Mouse (Mus musculus) limb, embryonic 10.5 days (tissue): ENCODE results near the gene Ccl28. TPM values are rescaled to one million over a fixed set of nuclear protein-coding genes. Genes with fewer than 3 reads are reported as not detected.

ENCODE experiments used
- DNase-seq: peaks from one replicate; pipeline ENCODE4 v3.0.0-alpha.2; 2017; ENCODE audit warnings: low spot score
- H3K27ac ChIP-seq: fragments of 300-500 bp; sonication (generic); 2 replicates; pipeline ENCODE4 v1.5.1; 2016; ENCODE audit warnings: mild to moderate bottlenecking
- H3K27me3 ChIP-seq: fragments of 300-500 bp; sonication (generic); 2 replicates; pipeline ENCODE4 v1.6.1; 2016; ENCODE audit warnings: low read depth, mild to moderate bottlenecking; ENCODE audit not compliant: poor library complexity, severe bottlenecking
- H3K36me3 ChIP-seq: fragments of 300-500 bp; sonication (generic); 2 replicates; pipeline ENCODE4 v1.6.1; 2016; ENCODE audit warnings: mild to moderate bottlenecking, moderate library complexity
- H3K4me1 ChIP-seq: fragments of 300-500 bp; sonication (generic); 2 replicates; pipeline ENCODE4 v1.6.1; 2016
- H3K4me3 ChIP-seq: fragments of 300-500 bp; sonication (generic); 2 replicates; pipeline ENCODE4 v1.5.1; 2016; ENCODE audit warnings: mild to moderate bottlenecking, moderate library complexity
- H3K9me3 ChIP-seq: fragments of 300-500 bp; sonication (generic); replicated peaks from 2 replicates; pipeline ENCODE4 v1.6.1; 2016; ENCODE audit warnings: mild to moderate bottlenecking
- WGBS: fragments of 180-500 bp; shearing (Covaris S2); methylation state at CpG from one replicate; pipeline ENCODE4 v1.1.7; 2016; 5-methylcytosine and 5-hydroxymethylcytosine counted together
- polyA plus RNA-seq: library from polyadenylated mRNA; unstranded; fragments of >200 nt; fragmentation: Nextera tagmentation; extraction: Ambion mirVana; gene quantifications from 2 replicates; pipeline ENCODE4 v1.2.1, GENCODE M21; 2016

Gene Ccl28
- polyA plus RNA-seq, 1 experiment from 2014 or later: 0.10 TPM

DNA sequence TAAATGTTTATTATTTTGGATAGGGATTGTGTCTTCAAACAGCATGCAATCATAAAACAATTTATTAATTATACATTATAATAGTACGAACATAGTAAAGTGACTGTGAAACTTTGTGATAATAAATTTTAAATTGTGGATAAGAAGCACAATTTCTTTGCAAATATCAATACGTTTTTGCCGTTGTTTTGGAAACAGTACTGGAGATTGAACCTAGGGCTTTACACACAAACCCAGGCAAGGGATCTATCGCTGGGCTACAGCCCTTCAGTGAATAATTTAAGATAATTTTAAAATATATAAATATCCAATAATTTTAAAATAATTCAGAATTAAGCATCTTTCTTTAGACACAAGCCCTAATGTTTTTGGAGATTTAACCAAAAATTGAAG, 8.5 kb downstream of the Ccl28 start:
- DNase-seq: no peak
- Histone ChIP-seq H3K9me3 (no peaks in the 10 kb centered on the region), H3K27me3 (no peaks in the 10 kb centered on the region), H3K4me1 (no peaks in the 10 kb centered on the region), H3K27ac (peak overlapping the region; percentile 85), H3K36me3 (no peaks in the 10 kb centered on the region), H3K4me3 (peak overlapping the region; percentile 67)
- WGBS: 92% methylated on average over 4 of the region's 4 CpGs

GRCm38 (mm10) chr13:119635496-119635895, 11.9 kb downstream of the Ccl28 start:
- H3K27ac ChIP-seq: no peak overlapping the region
- H3K4me3 ChIP-seq: no peak overlapping the region
- H3K4me1 ChIP-seq: no peaks in the 10 kb centered on the region
- DNase-seq: no peak
- H3K36me3 ChIP-seq: no peaks in the 10 kb centered on the region
- 55% methylated on average over 2 of the region's 2 CpGs for WGBS
- H3K27me3 ChIP-seq: no peaks in the 10 kb centered on the region
- no peaks in the 10 kb centered on the region for H3K9me3 ChIP-seq

- Histone ChIP-seq H3K9me3 (no peaks in the 10 kb centered on the region), H3K4me3 (no peak overlapping the region), H3K36me3 (no peaks in the 10 kb centered on the region), H3K27me3 (no peaks in the 10 kb centered on the region), H3K4me1 (no peaks in the 10 kb centered on the region), H3K27ac (no peak overlapping the region)
- WGBS: 88% methylated on average over 4 of the region's 4 CpGs
- no peak for DNase-seq
Measured at GRCm38 (mm10) chr13:119637837-119638236, 14.2 kb downstream of the Ccl28 start.

- Histone ChIP-seq H3K36me3 (no peaks in the 10 kb centered on the region), H3K9me3 (no peaks in the 10 kb centered on the region)
Measured at GRCm38 (mm10) chr13:119638449-119638848, 14.8 kb downstream of the Ccl28 start.

DNA sequence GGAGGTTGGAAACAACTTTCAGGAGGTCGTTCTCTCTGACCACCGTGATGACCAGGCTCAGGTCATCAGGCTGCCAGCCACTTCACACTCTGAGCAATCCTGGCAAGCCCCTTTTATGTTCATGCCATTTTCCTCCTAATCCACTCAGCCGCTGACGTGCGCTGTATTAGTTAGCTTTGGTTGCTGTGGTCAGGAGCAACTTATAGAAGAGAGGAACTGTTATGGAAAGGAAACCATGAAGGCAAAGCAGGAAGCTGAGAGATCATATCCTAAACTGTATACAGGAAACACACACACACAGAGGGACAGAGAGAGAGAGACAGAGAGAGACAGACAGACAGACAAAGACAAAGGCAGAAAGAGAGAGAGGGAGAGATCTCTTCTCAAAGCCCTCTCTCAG, 15.7 kb downstream of the Ccl28 start:
- H3K36me3 ChIP-seq: no peaks in the 10 kb centered on the region
- H3K27me3 ChIP-seq: no peaks in the 10 kb centered on the region
- DNase-seq: no peak
- H3K27ac ChIP-seq: no peak overlapping the region
- H3K9me3 ChIP-seq: no peaks in the 10 kb centered on the region
- no peak overlapping the region for H3K4me3 ChIP-seq
- no peaks in the 10 kb centered on the region for H3K4me1 ChIP-seq
- WGBS: 87% methylated on average over 5 of the region's 5 CpGs

More at GRCm38 (mm10) chr13:119638449-119638848, 14.8 kb downstream of the Ccl28 start:
- 85% methylated on average over 5 of the region's 5 CpGs for WGBS
- Histone ChIP-seq H3K27ac (no peak overlapping the region), H3K4me1 (no peaks in the 10 kb centered on the region), H3K4me3 (no peak overlapping the region), H3K27me3 (no peaks in the 10 kb centered on the region)
- no peak for DNase-seq

DNA sequence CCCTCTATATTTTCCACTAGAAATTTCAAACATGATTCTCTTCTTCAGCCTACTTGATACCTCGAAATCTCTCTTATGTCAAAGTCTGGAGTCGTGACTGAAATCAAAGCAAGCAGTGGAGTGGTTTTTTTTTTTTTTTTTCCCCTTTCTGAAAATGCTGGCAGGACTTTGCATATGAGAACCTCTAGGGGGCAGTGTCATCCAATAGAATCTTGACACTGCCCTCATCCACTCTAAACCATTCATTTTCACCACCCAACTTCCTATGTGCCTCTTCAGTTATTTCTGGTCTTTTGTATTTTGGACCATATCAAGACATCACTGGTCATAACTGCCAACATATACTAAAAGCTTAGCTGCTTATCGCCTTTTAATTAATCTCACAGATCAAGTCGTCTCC, 16.9 kb downstream of the Ccl28 start:
- Histone ChIP-seq H3K9me3 (no peaks in the 10 kb centered on the region), H3K27ac (no peak overlapping the region), H3K4me3 (no peak overlapping the region), H3K36me3 (no peaks in the 10 kb centered on the region), H3K27me3 (no peaks in the 10 kb centered on the region), H3K4me1 (no peaks in the 10 kb centered on the region)
- 46% methylated on average over 4 of the region's 4 CpGs for WGBS
- no peak for DNase-seq

DNA sequence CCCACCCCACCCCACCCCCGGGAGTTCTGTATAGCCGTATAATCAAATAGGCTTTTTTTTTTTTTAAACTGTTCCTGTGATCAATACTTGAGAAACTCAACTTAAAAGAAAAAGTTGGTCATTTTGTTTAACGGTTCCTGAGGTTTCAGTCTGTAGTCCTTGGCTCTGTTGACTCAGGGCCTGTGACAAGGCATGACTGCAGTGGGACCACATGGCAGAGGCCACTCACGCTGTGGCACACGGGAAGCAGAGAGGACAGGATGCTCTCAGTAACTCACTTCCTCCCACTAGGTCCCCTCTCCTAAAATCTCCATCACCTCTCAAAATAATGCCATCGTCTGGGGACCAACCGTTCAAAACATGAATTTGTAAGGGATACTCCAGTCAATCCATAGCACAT, 17.5 kb downstream of the Ccl28 start:
- DNase-seq: no peak
- H3K27ac ChIP-seq: no peak overlapping the region
- H3K36me3 ChIP-seq: no peaks in the 10 kb centered on the region
- WGBS: 86% methylated on average over 7 of the region's 7 CpGs
- no peaks in the 10 kb centered on the region for H3K9me3 ChIP-seq
- no peaks in the 10 kb centered on the region for H3K27me3 ChIP-seq
- H3K4me3 ChIP-seq: no peak overlapping the region
- no peaks in the 10 kb centered on the region for H3K4me1 ChIP-seq

- H3K4me1 ChIP-seq: no peaks in the 10 kb centered on the region
- DNase-seq: no peak
- no peaks in the 10 kb centered on the region for H3K27me3 ChIP-seq
- no peaks in the 10 kb centered on the region for H3K36me3 ChIP-seq
- no peaks in the 10 kb centered on the region for H3K9me3 ChIP-seq
- no peak overlapping the region for H3K4me3 ChIP-seq
- no peak overlapping the region for H3K27ac ChIP-seq
- 68% methylated on average over 5 of the region's 5 CpGs for WGBS
Measured at GRCm38 (mm10) chr13:119644769-119645168, 21.1 kb downstream of the Ccl28 start.

- Histone ChIP-seq H3K9me3 (no peaks in the 10 kb centered on the region), H3K4me3 (no peak overlapping the region), H3K4me1 (no peaks in the 10 kb centered on the region), H3K27me3 (no peaks in the 10 kb centered on the region), H3K36me3 (no peaks in the 10 kb centered on the region), H3K27ac (no peak overlapping the region)
- WGBS: 91% methylated on average over 1 of the region's 1 CpGs
- no peak for DNase-seq
Measured at GRCm38 (mm10) chr13:119646511-119646910, 22.9 kb downstream of the Ccl28 start.

- Histone ChIP-seq H3K36me3 (no peaks in the 10 kb centered on the region), H3K27ac (no peak overlapping the region)
- WGBS: 77% methylated on average over 15 of the region's 15 CpGs
Measured at GRCm38 (mm10) chr13:119648891-119649698, 25.5 kb downstream of the Ccl28 start.

GRCm38 (mm10) chr13:119649699-119650046, 26.1 kb downstream of the Ccl28 start:
- no peak overlapping the region for H3K27ac ChIP-seq
- no peaks in the 10 kb centered on the region for H3K36me3 ChIP-seq
- H3K4me1 ChIP-seq: no peaks in the 10 kb centered on the region
- DNase-seq: no peak
- H3K4me3 ChIP-seq: no peak overlapping the region
- no peaks in the 10 kb centered on the region for H3K27me3 ChIP-seq
- 90% methylated on average over 1 of the region's 1 CpGs for WGBS
- no peaks in the 10 kb centered on the region for H3K9me3 ChIP-seq

More at GRCm38 (mm10) chr13:119648891-119649698, 25.5 kb downstream of the Ccl28 start:
- H3K4me1 ChIP-seq: no peaks in the 10 kb centered on the region
- no peak overlapping the region for H3K4me3 ChIP-seq
- no peak for DNase-seq
- no peaks in the 10 kb centered on the region for H3K27me3 ChIP-seq
- H3K9me3 ChIP-seq: no peaks in the 10 kb centered on the region

GRCm38 (mm10) chr13:119654734-119655133, 31.1 kb downstream of the Ccl28 start:
- H3K9me3 ChIP-seq: no peaks in the 10 kb centered on the region
- H3K27ac ChIP-seq: no peak overlapping the region
- DNase-seq: no peak
- H3K4me3 ChIP-seq: no peak overlapping the region
- no peaks in the 10 kb centered on the region for H3K36me3 ChIP-seq
- 98% methylated on average over 2 of the region's 2 CpGs for WGBS
- H3K4me1 ChIP-seq: no peaks in the 10 kb centered on the region
- H3K27me3 ChIP-seq: no peaks in the 10 kb centered on the region

- Histone ChIP-seq H3K4me1 (no peaks in the 10 kb centered on the region), H3K4me3 (no peak overlapping the region), H3K27me3 (no peaks in the 10 kb centered on the region), H3K27ac (no peak overlapping the region), H3K36me3 (no peaks in the 10 kb centered on the region), H3K9me3 (no peaks in the 10 kb centered on the region)
- DNase-seq: no peak
- 76% methylated on average over 2 of the region's 2 CpGs for WGBS
Measured at GRCm38 (mm10) chr13:119656246-119656645, 32.6 kb downstream of the Ccl28 start.
